Mouse (Mus musculus): ENCODE results near the gene Eefsec.

DNA sequence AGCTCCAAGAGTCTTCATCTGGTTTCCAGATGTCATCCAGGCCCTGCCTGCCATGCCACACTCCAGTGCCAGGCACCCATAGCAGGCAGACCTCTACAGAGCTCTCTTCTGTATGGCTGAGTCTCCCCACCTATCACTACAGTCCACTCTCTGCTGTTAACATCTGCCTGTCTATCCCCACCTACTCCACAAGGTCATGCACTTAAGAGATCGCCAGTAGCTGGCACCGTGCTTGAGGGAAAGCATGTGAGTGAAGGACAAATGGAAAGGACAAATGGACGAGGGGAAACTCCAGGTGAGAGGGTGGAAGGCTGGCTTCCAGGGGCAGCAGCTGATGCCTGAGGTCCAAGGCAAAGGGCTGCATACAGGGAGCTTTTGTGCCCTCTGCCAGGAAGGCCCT is 90.5 kb downstream of the Eefsec start:
- TF ChIP-seq CTCF (IDR thresholded peaks at IDR 0.05; ENCODE audit: control insufficient read depth, insufficient read depth, low read length) (no peak), POLR2A (IDR thresholded peaks at IDR 0.05; ENCODE audit: borderline replicate concordance, control insufficient read depth, low read depth, low read length) (no peak)

Data from bone marrow, adult 2 months (tissue).